15 mouse cellular contexts compared by ENCODE assay signal in the genomic region with DNA sequence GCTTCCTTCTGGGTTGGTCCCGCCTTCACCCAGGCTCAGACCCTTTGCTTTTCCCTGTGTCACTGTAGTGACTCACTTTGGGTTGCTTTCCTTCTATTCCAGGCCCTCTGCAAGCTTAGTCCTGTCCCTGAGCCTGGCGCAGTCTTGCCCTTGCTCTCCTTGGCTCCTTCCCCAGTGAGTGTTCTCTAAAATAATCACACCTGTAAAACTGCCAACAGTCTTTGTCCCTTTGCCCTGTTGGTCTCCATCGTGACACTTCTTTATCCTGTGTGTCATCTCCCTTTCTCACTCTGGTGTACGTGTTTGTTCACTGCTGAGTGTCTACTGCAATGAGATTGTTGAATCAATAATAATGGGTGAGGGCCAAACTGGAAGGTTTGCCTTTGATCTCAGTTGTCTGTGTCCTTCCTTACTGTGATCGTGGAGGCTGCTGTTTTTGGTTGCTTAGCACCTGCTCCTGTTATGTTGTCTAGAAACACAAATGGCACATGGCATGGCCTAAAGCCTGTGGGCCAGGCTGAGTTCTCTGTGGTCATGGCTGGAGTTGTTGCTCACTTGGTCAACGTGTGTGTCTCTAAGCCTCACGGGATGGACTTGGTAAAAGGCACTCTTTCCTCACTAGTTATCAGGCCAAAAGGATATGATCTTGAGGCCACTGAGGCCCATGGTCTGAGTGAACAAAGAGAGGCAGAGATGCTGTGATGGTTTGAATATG.
DNase-seq lines count a peak whose midpoint lies in the region; ATAC-seq and TF ChIP-seq lines count a peak whose summit lies in the region.
"Had no signal": no experiment of that assay in that cellular context is flagged by ENCODE, and none has a peak within 500 bp of the region (broad histone marks: within the 10 kb centered on the region; RNA-seq: fewer than 3 reads in every experiment).

No protein-coding gene starts in this region.

- WGBS in kidney, adult 2 months: 64% methylated on average over 7 of the region's 7 CpGs
- 80% methylated on average over 7 of the region's 7 CpGs for WGBS in heart, embryonic 10.5 days
- 69% methylated on average over 7 of the region's 7 CpGs for WGBS in intestine, postnatal 0 days

- no peak overlapping the region for H3K27ac ChIP-seq in kidney, adult 2 months (ENCODE audit: insufficient read depth, low read depth, low read length)
- H3K27ac ChIP-seq in heart, embryonic 10.5 days: no peak overlapping the region
- H3K27ac ChIP-seq in intestine, postnatal 0 days (ENCODE audit: low read depth, low read length): no peak overlapping the region
- H3K27ac ChIP-seq: liver, embryonic 14.5 days had no signal

- H3K9me3 ChIP-seq in heart, embryonic 10.5 days: no peaks in the 10 kb centered on the region
- H3K9me3 ChIP-seq in intestine, postnatal 0 days (ENCODE audit: control insufficient read depth): no peaks in the 10 kb centered on the region

- no peak overlapping the region for H3K4me3 ChIP-seq in kidney, adult 2 months (ENCODE audit: insufficient read depth, low read depth, low read length)
- H3K4me3 ChIP-seq in heart, embryonic 10.5 days: no peak overlapping the region
- H3K4me3 ChIP-seq in intestine, postnatal 0 days (ENCODE audit: low read depth, low read length): no peak overlapping the region

- DNase-seq in kidney, adult 2 months: peak; percentile 74
- DNase-seq in kidney, postnatal 14 days: no peak
- DNase-seq in adipocyte (ENCODE audit: low spot score): peak; percentile 10
- peak; percentile 51 for DNase-seq in adrenal gland, postnatal 10 days
- DNase-seq in heart, embryonic 10.5 days (ENCODE audit: low spot score): peak; percentile 55
- no peak for DNase-seq in neural tube, embryonic 10.5 days (ENCODE audit: extremely low spot score, low spot score)
- DNase-seq in cerebellum, postnatal 36 days: no peak
- DNase-seq: gastrocnemius, postnatal 36 days; lung, postnatal 10 days; right cerebral cortex, postnatal 4 days; thymus, adult 18-20 months had no signal

- no peak overlapping the region for H3K9ac ChIP-seq in intestine, postnatal 0 days (ENCODE audit: low read depth, low read length)
- H3K9ac ChIP-seq: liver, embryonic 14.5 days had no signal

- no peaks in the 10 kb centered on the region for H3K36me3 ChIP-seq in kidney, adult 2 months (ENCODE audit: control insufficient read depth, insufficient read depth, low read length)
- no peaks in the 10 kb centered on the region for H3K36me3 ChIP-seq in heart, embryonic 10.5 days
- H3K36me3 ChIP-seq in intestine, postnatal 0 days (ENCODE audit: control insufficient read depth, insufficient read depth): no peaks in the 10 kb centered on the region
- H3K36me3 ChIP-seq: G1E had no signal

- no peak for TF ChIP-seq POLR2A in kidney, adult 2 months (IDR thresholded peaks at IDR 0.05; ENCODE audit: low read depth, low read length)

- H3K27me3 ChIP-seq in kidney, adult 2 months (replicated peaks; ENCODE audit: control insufficient read depth, insufficient read depth, low read length): no peaks in the 10 kb centered on the region
- no peaks in the 10 kb centered on the region for H3K27me3 ChIP-seq in heart, embryonic 10.5 days (ENCODE audit: insufficient read depth, poor library complexity, severe bottlenecking)
- no peaks in the 10 kb centered on the region for H3K27me3 ChIP-seq in intestine, postnatal 0 days (replicated peaks; ENCODE audit: control insufficient read depth, insufficient read depth, low read length)

- no peak for ATAC-seq in intestine, postnatal 0 days
- ATAC-seq: intestine, embryonic 16.5 days had no signal

- H3K4me1 ChIP-seq in kidney, adult 2 months (ENCODE audit: control insufficient read depth, insufficient read depth, low read length): peaks cover 6% of the 10 kb centered on the region; the same call in 1 of the 2 replicates
- H3K4me1 ChIP-seq in heart, embryonic 10.5 days: no peaks in the 10 kb centered on the region
- H3K4me1 ChIP-seq in intestine, postnatal 0 days (replicated peaks; ENCODE audit: control insufficient read depth, insufficient read depth, low read length): no peaks in the 10 kb centered on the region

- no peak for TF ChIP-seq CTCF in kidney, adult 2 months (conservative IDR thresholded peaks at IDR 0.05; ENCODE audit: insufficient read depth, insufficient read length, low read depth, low read length)
- no peak for TF ChIP-seq CTCF in intestine, postnatal 0 days (IDR thresholded peaks at IDR 0.05; ENCODE audit: low read depth)

- no peak overlapping the region for H3K4me2 ChIP-seq in intestine, postnatal 0 days (replicated peaks; ENCODE audit: low read depth)

Comparison
In these comparisons a context has a peak if more than half of its experiments do, and no peak if none do; other contexts are left out.
1. DNase-seq: peak in kidney, adult 2 months (single experiment), adipocyte (single experiment), adrenal gland, postnatal 10 days (single experiment) and heart, embryonic 10.5 days (single experiment); none in kidney, postnatal 14 days (single experiment), neural tube, embryonic 10.5 days (single experiment) and cerebellum, postnatal 36 days (0 of 2).